Mouse (Mus musculus) limb, embryonic 10.5 days (tissue): ENCODE measurements at regions not wholly inside any gene's neighbourhood (a gene's known extent, or its start where the extent isn't known, plus 50 kb on each side); places are given as distances from the start of the nearest gene placed in this dataset.

ENCODE experiments used
- DNase-seq: peaks from one replicate; pipeline ENCODE4 v3.0.0-alpha.2; 2017; ENCODE audit warnings: low spot score
- H3K27ac ChIP-seq: fragments of 300-500 bp; sonication (generic); 2 replicates; pipeline ENCODE4 v1.5.1; 2016; ENCODE audit warnings: mild to moderate bottlenecking
- H3K27me3 ChIP-seq: fragments of 300-500 bp; sonication (generic); 2 replicates; pipeline ENCODE4 v1.6.1; 2016; ENCODE audit warnings: low read depth, mild to moderate bottlenecking; ENCODE audit not compliant: poor library complexity, severe bottlenecking
- H3K36me3 ChIP-seq: fragments of 300-500 bp; sonication (generic); 2 replicates; pipeline ENCODE4 v1.6.1; 2016; ENCODE audit warnings: mild to moderate bottlenecking, moderate library complexity
- H3K4me1 ChIP-seq: fragments of 300-500 bp; sonication (generic); 2 replicates; pipeline ENCODE4 v1.6.1; 2016
- H3K4me3 ChIP-seq: fragments of 300-500 bp; sonication (generic); 2 replicates; pipeline ENCODE4 v1.5.1; 2016; ENCODE audit warnings: mild to moderate bottlenecking, moderate library complexity
- H3K9me3 ChIP-seq: fragments of 300-500 bp; sonication (generic); replicated peaks from 2 replicates; pipeline ENCODE4 v1.6.1; 2016; ENCODE audit warnings: mild to moderate bottlenecking
- WGBS: fragments of 180-500 bp; shearing (Covaris S2); methylation state at CpG from one replicate; pipeline ENCODE4 v1.1.7; 2016; 5-methylcytosine and 5-hydroxymethylcytosine counted together

GRCm38 (mm10) chr12:96124156-96124931 lies 432.3 kb downstream of the Flrt2 start:
- no peak overlapping the region for H3K4me3 ChIP-seq
- H3K27me3 ChIP-seq = no peaks in the 10 kb centered on the region
- no peaks in the 10 kb centered on the region for H3K9me3 ChIP-seq
- H3K4me1 ChIP-seq = no peaks in the 10 kb centered on the region
- 79% methylated on average over 2 of the region's 2 CpGs for WGBS
- no peak overlapping the region for H3K27ac ChIP-seq
- DNase-seq = no peak
- H3K36me3 ChIP-seq = no peaks in the 10 kb centered on the region

GRCm38 (mm10) chr12:96129870-96130454 lies 437.9 kb downstream of the Flrt2 start:
- no peaks in the 10 kb centered on the region for H3K27me3 ChIP-seq
- peaks cover 6% of the 10 kb centered on the region for H3K4me1 ChIP-seq
- no peak overlapping the region for H3K4me3 ChIP-seq
- no peaks in the 10 kb centered on the region for H3K9me3 ChIP-seq
- 82% methylated on average over 4 of the region's 4 CpGs for WGBS
- no peak overlapping the region for H3K27ac ChIP-seq
- H3K36me3 ChIP-seq = no peaks in the 10 kb centered on the region
- no peak for DNase-seq

- Histone ChIP-seq H3K9me3 (no peaks in the 10 kb centered on the region), H3K27ac (no peak overlapping the region), H3K36me3 (no peaks in the 10 kb centered on the region), H3K4me3 (no peak overlapping the region), H3K4me1 (peaks cover 6% of the 10 kb centered on the region), H3K27me3 (no peaks in the 10 kb centered on the region)
- 88% methylated on average over 9 of the region's 9 CpGs for WGBS
- no peak for DNase-seq
Observed at GRCm38 (mm10) chr12:96130796-96131512, 438.9 kb downstream of the Flrt2 start.

GRCm38 (mm10) chr12:96134136-96134535 lies 442.1 kb downstream of the Flrt2 start:
- 34% methylated on average over 5 of the region's 5 CpGs for WGBS
- H3K36me3 ChIP-seq = no peaks in the 10 kb centered on the region
- H3K27ac ChIP-seq = no peak overlapping the region
- peaks cover 6% of the 10 kb centered on the region for H3K4me1 ChIP-seq
- H3K4me3 ChIP-seq = no peak overlapping the region
- H3K27me3 ChIP-seq = no peaks in the 10 kb centered on the region
- no peaks in the 10 kb centered on the region for H3K9me3 ChIP-seq
- DNase-seq = peak; percentile 33

- H3K4me1 ChIP-seq = no peaks in the 10 kb centered on the region
- no peaks in the 10 kb centered on the region for H3K36me3 ChIP-seq
- H3K9me3 ChIP-seq = no peaks in the 10 kb centered on the region
- no peaks in the 10 kb centered on the region for H3K27me3 ChIP-seq
- no peak overlapping the region for H3K27ac ChIP-seq
- whole genome bisulfite sequencing = 75% methylated on average over 2 of the region's 2 CpGs
- no peak overlapping the region for H3K4me3 ChIP-seq
- no peak for DNase-seq
Observed at GRCm38 (mm10) chr12:96141748-96142147, 449.7 kb downstream of the Flrt2 start.

GRCm38 (mm10) chr12:96154095-96154494 lies 462.1 kb downstream of the Flrt2 start:
- no peak for DNase-seq
- H3K4me1 ChIP-seq = no peaks in the 10 kb centered on the region
- no peak overlapping the region for H3K27ac ChIP-seq
- H3K9me3 ChIP-seq = no peaks in the 10 kb centered on the region
- no peak overlapping the region for H3K4me3 ChIP-seq
- H3K27me3 ChIP-seq = no peaks in the 10 kb centered on the region
- no peaks in the 10 kb centered on the region for H3K36me3 ChIP-seq
- 88% methylated on average over 3 of the region's 3 CpGs for WGBS

- H3K4me3 ChIP-seq = no peak overlapping the region
- no peak overlapping the region for H3K27ac ChIP-seq
- H3K27me3 ChIP-seq = no peaks in the 10 kb centered on the region
- no peak for DNase-seq
- WGBS = 87% methylated on average over 1 of the region's 1 CpGs
- H3K9me3 ChIP-seq = no peaks in the 10 kb centered on the region
- no peaks in the 10 kb centered on the region for H3K36me3 ChIP-seq
- H3K4me1 ChIP-seq = no peaks in the 10 kb centered on the region
Observed at GRCm38 (mm10) chr12:96167551-96167950, 475.5 kb downstream of the Flrt2 start.

GRCm38 (mm10) chr12:96198928-96199327 lies 506.9 kb downstream of the Flrt2 start:
- 91% methylated on average over 1 of the region's 1 CpGs for WGBS

GRCm38 (mm10) chr12:96201855-96202254 lies 509.8 kb downstream of the Flrt2 start:
- no peaks in the 10 kb centered on the region for H3K9me3 ChIP-seq
- H3K36me3 ChIP-seq = no peaks in the 10 kb centered on the region
- 87% methylated on average over 1 of the region's 1 CpGs for WGBS
- no peak for DNase-seq
- H3K4me3 ChIP-seq = no peak overlapping the region
- no peak overlapping the region for H3K27ac ChIP-seq
- no peaks in the 10 kb centered on the region for H3K4me1 ChIP-seq
- H3K27me3 ChIP-seq = no peaks in the 10 kb centered on the region

More at GRCm38 (mm10) chr12:96198928-96199327, 506.9 kb downstream of the Flrt2 start:
- H3K27me3 ChIP-seq = no peaks in the 10 kb centered on the region
- no peaks in the 10 kb centered on the region for H3K9me3 ChIP-seq
- H3K4me1 ChIP-seq = no peaks in the 10 kb centered on the region
- H3K36me3 ChIP-seq = no peaks in the 10 kb centered on the region
- no peak overlapping the region for H3K4me3 ChIP-seq
- no peak for DNase-seq
- no peak overlapping the region for H3K27ac ChIP-seq

- no peak overlapping the region for H3K4me3 ChIP-seq
- H3K27me3 ChIP-seq = no peaks in the 10 kb centered on the region
- no peak for DNase-seq
- H3K36me3 ChIP-seq = no peaks in the 10 kb centered on the region
- H3K4me1 ChIP-seq = no peaks in the 10 kb centered on the region
- 83% methylated on average over 1 of the region's 1 CpGs for WGBS
- no peaks in the 10 kb centered on the region for H3K9me3 ChIP-seq
- no peak overlapping the region for H3K27ac ChIP-seq
Observed at GRCm38 (mm10) chr12:96226446-96226845, 534.4 kb downstream of the Flrt2 start.

- Histone ChIP-seq H3K36me3 (no peaks in the 10 kb centered on the region), H3K9me3 (no peaks in the 10 kb centered on the region), H3K4me3 (no peak overlapping the region), H3K27me3 (no peaks in the 10 kb centered on the region), H3K27ac (no peak overlapping the region), H3K4me1 (no peaks in the 10 kb centered on the region)
- no peak for DNase-seq
- WGBS = 90% methylated on average over 3 of the region's 3 CpGs
Observed at GRCm38 (mm10) chr12:96228714-96229113, 536.7 kb downstream of the Flrt2 start.

GRCm38 (mm10) chr12:96235510-96235909 lies 543.5 kb downstream of the Flrt2 start:
- Histone ChIP-seq H3K4me1 (no peaks in the 10 kb centered on the region), H3K27ac (no peak overlapping the region), H3K27me3 (no peaks in the 10 kb centered on the region), H3K4me3 (no peak overlapping the region), H3K9me3 (no peaks in the 10 kb centered on the region), H3K36me3 (no peaks in the 10 kb centered on the region)
- DNase-seq = no peak
- WGBS = 92% methylated on average over 1 of the region's 1 CpGs

GRCm38 (mm10) chr12:96235996-96236525 lies 544.0 kb downstream of the Flrt2 start:
- Histone ChIP-seq H3K36me3 (no peaks in the 10 kb centered on the region), H3K27ac (no peak overlapping the region), H3K4me1 (no peaks in the 10 kb centered on the region), H3K9me3 (no peaks in the 10 kb centered on the region), H3K4me3 (no peak overlapping the region), H3K27me3 (no peaks in the 10 kb centered on the region)
- WGBS = 83% methylated on average over 3 of the region's 3 CpGs
- DNase-seq = no peak
